In the genomic region with DNA sequence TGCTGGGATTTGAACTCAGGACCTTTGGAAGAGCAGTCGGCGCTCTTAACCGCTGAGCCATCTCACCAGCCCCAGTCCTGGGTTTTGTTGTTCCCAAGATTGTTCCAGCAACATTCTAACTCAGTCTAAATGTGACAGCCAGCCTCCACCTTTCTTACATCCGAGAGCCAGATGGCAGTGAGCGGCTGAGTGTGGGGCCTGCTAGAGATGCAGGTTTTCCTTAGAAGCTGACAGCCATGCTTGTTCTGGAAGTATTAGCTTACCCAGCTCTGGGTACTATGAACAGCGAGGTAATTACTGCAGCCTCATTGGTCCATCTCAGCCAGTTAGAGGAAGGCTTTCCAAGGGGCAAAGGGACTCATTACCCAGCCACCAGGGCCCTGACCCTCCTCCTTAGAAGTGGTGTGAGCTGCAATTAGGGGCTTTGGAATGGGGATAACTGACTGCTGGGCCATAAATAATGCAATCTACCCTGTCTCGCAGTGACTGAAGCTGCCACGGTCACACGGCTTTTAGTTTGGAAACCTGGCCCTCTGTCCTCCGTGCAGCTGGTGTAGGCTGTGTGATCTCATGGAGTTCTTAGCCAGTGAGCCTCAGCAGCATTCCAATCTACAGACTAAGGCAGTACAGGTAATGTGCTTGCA, we compare ENCODE assay signal across 8 mouse cellular contexts. TPM values are rescaled to one million over a fixed set of nuclear protein-coding genes. Genes with fewer than 3 reads are reported as not detected.
DNase-seq lines count a peak whose midpoint lies in the region; ATAC-seq and TF ChIP-seq lines count a peak whose summit lies in the region.

No protein-coding gene starts in this region.

- no peak for TF ChIP-seq POLR2A in brain, embryonic 14.5 days (IDR thresholded peaks at IDR 0.05; ENCODE audit: borderline replicate concordance, extremely low read depth, insufficient read depth, insufficient read length, poor library complexity, severe bottlenecking)
- TF ChIP-seq POLR2A in thymus, adult 2 months (IDR thresholded peaks at IDR 0.05; ENCODE audit: control insufficient read depth, extremely low read depth, insufficient read depth, low read length, poor library complexity) = no peak

- H3K4me2 ChIP-seq in heart, embryonic 15.5 days = no peak overlapping the region

- H3K27me3 ChIP-seq in heart, embryonic 10.5 days (ENCODE audit: insufficient read depth, poor library complexity, severe bottlenecking) = no peaks in the 10 kb centered on the region
- no peaks in the 10 kb centered on the region for H3K27me3 ChIP-seq in heart, embryonic 15.5 days
- H3K27me3 ChIP-seq in thymus, adult 2 months (ENCODE audit: control insufficient read depth, insufficient read depth, low read length) = no peaks in the 10 kb centered on the region

- intact Hi-C loops in heart, postnatal 14 days (cut with DNase I) = no loop called here

- no peaks in the 10 kb centered on the region for H3K9me3 ChIP-seq in heart, embryonic 10.5 days
- no peaks in the 10 kb centered on the region for H3K9me3 ChIP-seq in heart, embryonic 15.5 days (replicated peaks)

- peaks cover 55% of the 10 kb centered on the region for H3K4me1 ChIP-seq in heart, embryonic 10.5 days
- peaks cover 63% of the 10 kb centered on the region for H3K4me1 ChIP-seq in heart, embryonic 15.5 days (replicated peaks)
- peaks cover 20% of the 10 kb centered on the region for H3K4me1 ChIP-seq in thymus, adult 2 months (replicated peaks; ENCODE audit: control insufficient read depth, insufficient read depth, low read length)

- no peak for TF ChIP-seq CTCF in brain, embryonic 14.5 days (IDR thresholded peaks at IDR 0.05; ENCODE audit: borderline replicate concordance, extremely low read depth, insufficient read depth, insufficient read length)
- TF ChIP-seq CTCF in thymus, adult 2 months (IDR thresholded peaks at IDR 0.05; ENCODE audit: borderline replicate concordance, control insufficient read depth, extremely low read depth, insufficient read depth, low read length, poor library complexity) = no peak

- no peak overlapping the region for H3K9ac ChIP-seq in heart, embryonic 15.5 days

- no peak for DNase-seq in heart, embryonic 10.5 days (ENCODE audit: low spot score)
- DNase-seq in heart, postnatal 14 days = no peak
- DNase-seq in brain, embryonic 14.5 days (ENCODE audit: low read depth) = peak; percentile 85
- DNase-seq in mesoderm, embryonic 11.5 days (ENCODE audit: low read depth, low spot score) = peak; percentile 58
- no peak for DNase-seq in thymus, adult 2 months
- no peak for DNase-seq in adrenal gland, adult 2 months

- 84% methylated on average over 10 of the region's 10 CpGs for WGBS in heart, embryonic 10.5 days
- whole genome bisulfite sequencing in heart, embryonic 15.5 days = 74% methylated on average over 10 of the region's 10 CpGs
- 95% methylated on average over 10 of the region's 10 CpGs for WGBS in thymus, adult 2 months

- H3K4me3 ChIP-seq in heart, embryonic 10.5 days = no peak overlapping the region
- H3K4me3 ChIP-seq in heart, embryonic 15.5 days = no peak overlapping the region
- no peak overlapping the region for H3K4me3 ChIP-seq in thymus, adult 2 months (ENCODE audit: control insufficient read depth, insufficient read depth, low read length)

- peak overlapping the region; percentile 47 for H3K27ac ChIP-seq in heart, embryonic 10.5 days
- peak overlapping the region; percentile 62 for H3K27ac ChIP-seq in heart, embryonic 15.5 days
- no peak overlapping the region for H3K27ac ChIP-seq in thymus, adult 2 months (ENCODE audit: control insufficient read depth, insufficient read depth, low read length)

- peaks cover 17% of the 10 kb centered on the region for H3K36me3 ChIP-seq in heart, embryonic 10.5 days
- no peaks in the 10 kb centered on the region for H3K36me3 ChIP-seq in heart, embryonic 15.5 days
- no peaks in the 10 kb centered on the region; the same call in 1 of the 2 replicates for H3K36me3 ChIP-seq in thymus, adult 2 months (ENCODE audit: control insufficient read depth, insufficient read depth, low read length)

- ATAC-seq in heart, embryonic 15.5 days (replicated peaks; ENCODE audit: insufficient number of reproducible peaks, insufficient read depth, low FRiP score, low read depth) = no peak
- no peak for ATAC-seq in erythroblast, adult 5-6 weeks (replicated peaks; ENCODE audit: low FRiP score, poor library complexity, severe bottlenecking)

RNA-seq across cellular contexts. Expression of gene Trak1, which starts 22.1 kb away (rescaled TPM):
- polyA plus RNA-seq in heart, embryonic 10.5 days (2016; fragmentation: Nextera tagmentation; extraction: Ambion mirVana) = 18.2 and 24.1 TPM in 2 replicates
- 100 to 1,000 TPM; 323 to 335 TPM for total RNA-seq in heart, postnatal 14 days (2021)
- 59.2 and 77.7 TPM in 2 replicates for polyA plus RNA-seq in brain, embryonic 14.5 days (2012; rRNA removed)
- polyA plus RNA-seq in heart, embryonic 15.5 days (2015; fragmentation: Nextera tagmentation; extraction: Ambion mirVana) = 37.0 and 46.4 TPM in 2 replicates
- polyA plus RNA-seq in thymus, adult 2 months (2012; rRNA removed) = 96.5 and 103 TPM in 2 replicates
- total RNA-seq in erythroblast, adult 5-6 weeks (2015; ENCODE audit: low replicate concordance) = 5.0 and 36.9 TPM in 2 replicates
- 3.0 and 6.7 TPM in 2 replicates for total RNA-seq in erythroblast, adult 5-6 weeks (2017; ENCODE audit: low replicate concordance)
- 10 to 100 TPM; 67.8 to 83.7 TPM for total RNA-seq in adrenal gland, adult 2 months (2021)
- 52.2 and 52.3 TPM in 2 replicates for polyA plus RNA-seq in adrenal gland, adult 2 months (2012; rRNA removed)

RNA-seq across cellular contexts. Expression of gene Ulk4, which starts 42.4 kb away (rescaled TPM):
- polyA plus RNA-seq in heart, embryonic 10.5 days (2016; fragmentation: Nextera tagmentation; extraction: Ambion mirVana) = 89.4 and 98.5 TPM in 2 replicates
- 1 to 10 TPM in 1 of 2 experiments, under 1 TPM in 1; 0.49 to 1.0 TPM for total RNA-seq in heart, postnatal 14 days (2021)
- 7.3 and 7.8 TPM in 2 replicates for polyA plus RNA-seq in brain, embryonic 14.5 days (2012; rRNA removed)
- 89.3 and 95.4 TPM in 2 replicates for polyA plus RNA-seq in heart, embryonic 15.5 days (2015; fragmentation: Nextera tagmentation; extraction: Ambion mirVana)
- 1.4 and 2.9 TPM in 2 replicates for polyA plus RNA-seq in thymus, adult 2 months (2012; rRNA removed)
- total RNA-seq in erythroblast, adult 5-6 weeks (2015; ENCODE audit: low replicate concordance) = not detected in 2 replicates
- 0.34 and 3.9 TPM in 2 replicates for total RNA-seq in erythroblast, adult 5-6 weeks (2017; ENCODE audit: low replicate concordance)
- 1 to 10 TPM; 1.5 to 2.0 TPM for total RNA-seq in adrenal gland, adult 2 months (2021)
- polyA plus RNA-seq in adrenal gland, adult 2 months (2012; rRNA removed) = 2.3 and 6.0 TPM in 2 replicates

Comparison
In these comparisons a context has a peak if more than half of its experiments do, and no peak if none do; other contexts are left out.
1. DNase-seq: peak in brain, embryonic 14.5 days (single experiment) and mesoderm, embryonic 11.5 days (single experiment); none in heart, embryonic 10.5 days (single experiment), heart, postnatal 14 days (0 of 2), thymus, adult 2 months (single experiment) and adrenal gland, adult 2 months (single experiment).
2. RNA of gene Ulk4, which starts 42.4 kb away (polyA plus RNA-seq): 89.4 to 98.5 TPM in heart, embryonic 10.5 days and 89.3 to 95.4 TPM in heart, embryonic 15.5 days; 7.3 to 7.8 TPM in brain, embryonic 14.5 days, 1.4 to 2.9 TPM in thymus, adult 2 months and 2.3 to 6.0 TPM in adrenal gland, adult 2 months; every median in the first group is over 10 times any median in the second.